Comparison of ENCODE assay signal across 8 mouse cellular contexts in the genomic region with DNA sequence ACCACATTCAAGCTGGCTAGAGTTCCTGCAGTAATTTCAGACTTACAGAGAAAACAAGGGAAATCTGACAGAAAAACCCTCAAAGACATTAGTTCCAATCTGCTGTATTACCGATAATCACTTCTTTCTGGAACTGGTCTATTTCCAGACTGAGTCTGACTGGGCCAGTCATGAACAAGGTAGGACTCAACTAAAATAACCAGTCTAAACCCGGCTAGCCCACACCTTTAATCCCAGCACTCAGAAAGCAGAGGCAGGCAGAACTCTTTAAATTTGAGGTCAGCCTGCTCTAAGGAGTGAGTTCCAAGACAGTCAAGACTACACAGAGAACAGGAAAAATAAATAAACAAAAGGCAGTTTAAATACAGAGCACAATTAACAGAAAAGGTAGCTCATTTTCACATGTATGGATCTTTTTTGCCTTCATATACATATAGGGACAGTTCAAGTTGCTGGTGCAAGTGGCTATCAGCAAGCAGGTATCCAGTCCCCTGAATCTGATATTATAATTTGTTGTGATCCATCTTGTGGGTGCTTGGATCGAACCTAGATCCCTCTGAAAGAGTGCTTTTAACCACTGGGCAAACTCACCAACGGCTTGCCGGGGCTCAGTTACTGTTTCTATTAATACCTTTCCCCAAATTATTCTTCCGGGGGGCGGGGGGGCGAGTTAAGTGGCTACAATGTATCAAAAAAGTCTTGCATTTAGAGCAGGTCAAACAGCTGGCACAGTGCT. TPM values are rescaled to one million over a fixed set of nuclear protein-coding genes. Genes with fewer than 3 reads are reported as not detected.
DNase-seq lines count a peak whose midpoint lies in the region; ATAC-seq and TF ChIP-seq lines count a peak whose summit lies in the region.

No protein-coding gene starts in this region.

- no peak for TF ChIP-seq POLR2A in heart, adult 2 months (IDR thresholded peaks at IDR 0.05; ENCODE audit: insufficient read depth, low read depth, low read length)

- H3K4me2 ChIP-seq in hindbrain, embryonic 12.5 days (replicated peaks) = peak overlapping the region; percentile 85
- H3K4me2 ChIP-seq in midbrain, embryonic 12.5 days (replicated peaks) = peak overlapping the region; percentile 80

- peaks cover 7% of the 10 kb centered on the region for H3K36me3 ChIP-seq in heart, adult 2 months (ENCODE audit: control insufficient read depth, insufficient read depth, low read length)
- no peaks in the 10 kb centered on the region for H3K36me3 ChIP-seq in hindbrain, embryonic 12.5 days
- H3K36me3 ChIP-seq in midbrain, embryonic 12.5 days = no peaks in the 10 kb centered on the region

- peak overlapping the region; percentile 96 for H3K4me3 ChIP-seq in heart, adult 2 months
- peak overlapping the region; percentile 82 for H3K4me3 ChIP-seq in hindbrain, embryonic 12.5 days
- H3K4me3 ChIP-seq in midbrain, embryonic 12.5 days = peak overlapping the region; percentile 80

- no peak overlapping the region; the same call in 1 of the 2 replicates for H3K27ac ChIP-seq in heart, adult 2 months
- H3K27ac ChIP-seq in hindbrain, embryonic 12.5 days = no peak overlapping the region
- no peak overlapping the region for H3K27ac ChIP-seq in midbrain, embryonic 12.5 days (replicated peaks)

- no peak for TF ChIP-seq EP300 in heart, adult 2 months (IDR thresholded peaks at IDR 0.05; ENCODE audit: insufficient read depth, low read depth, low read length)

- no peaks in the 10 kb centered on the region for H3K9me3 ChIP-seq in hindbrain, embryonic 12.5 days (replicated peaks)
- H3K9me3 ChIP-seq in midbrain, embryonic 12.5 days = no peaks in the 10 kb centered on the region

- H3K9ac ChIP-seq in heart, adult 2 months (ENCODE audit: low read depth, low read length) = peak overlapping the region; percentile 90
- peak overlapping the region; percentile 92 for H3K9ac ChIP-seq in hindbrain, embryonic 12.5 days
- H3K9ac ChIP-seq in midbrain, embryonic 12.5 days (replicated peaks) = peak overlapping the region; percentile 86

- WGBS in heart, adult 2 months = 32% methylated on average over 8 of the region's 8 CpGs
- 52% methylated on average over 8 of the region's 8 CpGs for WGBS in hindbrain, embryonic 12.5 days
- 51% methylated on average over 8 of the region's 8 CpGs for WGBS in midbrain, embryonic 12.5 days

- DNase-seq in heart, adult 2 months = no peak
- DNase-seq in heart, postnatal 25 days (ENCODE audit: low spot score) = no peak
- DNase-seq in NIH3T3 (ENCODE audit: low read depth) = peak; percentile 4
- no peak for DNase-seq in cerebellum, adult 11 months
- no peak for DNase-seq in urinary bladder, postnatal 4 days (ENCODE audit: low spot score in 2 of 2)
- DNase-seq in spleen, adult 12 weeks (ENCODE audit: low spot score) = no peak

- TF ChIP-seq CTCF in heart, adult 2 months (IDR thresholded peaks at IDR 0.05) = no peak

- peaks cover 2% of the 10 kb centered on the region for H3K79me2 ChIP-seq in heart, adult 2 months (replicated peaks; ENCODE audit: control insufficient read depth, insufficient read depth, low read length)

- H3K27me3 ChIP-seq in heart, adult 2 months (ENCODE audit: control insufficient read depth, insufficient read depth, low read length) = no peaks in the 10 kb centered on the region
- H3K27me3 ChIP-seq in hindbrain, embryonic 12.5 days = no peaks in the 10 kb centered on the region
- no peaks in the 10 kb centered on the region for H3K27me3 ChIP-seq in midbrain, embryonic 12.5 days

- no peaks in the 10 kb centered on the region; the same call in 1 of the 2 replicates for H3K4me1 ChIP-seq in heart, adult 2 months (ENCODE audit: control insufficient read depth, insufficient read depth, low read length)
- H3K4me1 ChIP-seq in hindbrain, embryonic 12.5 days = peaks cover 11% of the 10 kb centered on the region
- H3K4me1 ChIP-seq in midbrain, embryonic 12.5 days = peaks cover 12% of the 10 kb centered on the region

- ATAC-seq in hindbrain, embryonic 12.5 days (ENCODE audit: low FRiP score) = 0 out of 2 replicates have a peak, but pooled peaks have one; percentile 1
- ATAC-seq in midbrain, embryonic 12.5 days (ENCODE audit: low FRiP score, low read depth) = no peak

- intact Hi-C loops in heart, adult 2 months (cut with DNase I) = no loop called here
- intact Hi-C loops in heart, postnatal 25 days (cut with DNase I) = no loop called here

RNA-seq across cellular contexts. Expression of gene Cwc22, which starts 1.1 kb away (rescaled TPM):
- 10 to 100 TPM; 10.7 to 15.5 TPM for total RNA-seq in heart, adult 2 months (2021)
- 2.1 and 6.6 TPM in 2 replicates for polyA plus RNA-seq in heart, adult 2 months (2012; rRNA removed)
- total RNA-seq in heart, postnatal 25 days (2021) = 10 to 100 TPM; 13.7 to 14.1 TPM
- 30.3 and 34.0 TPM in 2 replicates for polyA plus RNA-seq in hindbrain, embryonic 12.5 days (2016; fragmentation: Nextera tagmentation; extraction: Ambion mirVana)
- 35.4 and 38.2 TPM in 2 replicates for polyA plus RNA-seq in midbrain, embryonic 12.5 days (2016; fragmentation: Nextera tagmentation; extraction: Ambion mirVana)
